Mouse (Mus musculus) myocyte (in vitro differentiated cells): ENCODE results near the gene Nsmf.

Experiments used
- CEBPB ChIP-seq: IDR thresholded peaks from 2 replicates; pipeline ENCODE4 v1.6.1; 2011; ENCODE audit warnings: mild to moderate bottlenecking, moderate library complexity; ENCODE audit not compliant: poor library complexity, insufficient read depth, severe bottlenecking
- E2F4 ChIP-seq: IDR thresholded peaks from one replicate; pipeline ENCODE4 v1.6.1; 2011; ENCODE audit warnings: mild to moderate bottlenecking, control low read depth, moderate library complexity; ENCODE audit not compliant: insufficient read depth
- MAX ChIP-seq: IDR thresholded peaks from one replicate; pipeline ENCODE4 v1.6.1; 2011; ENCODE audit warnings: low read depth, mild to moderate bottlenecking, control low read depth
- MYOD1 ChIP-seq, 3 experiments: IDR thresholded peaks; one replicate each; pipeline ENCODE4 v1.6.1; 2011; ENCODE audit warnings: control low read depth in 2 of 3, low read depth in 2 of 3, mild to moderate bottlenecking in 2 of 3, moderate library complexity in 1 of 3; ENCODE audit not compliant: insufficient read length in 2 of 3, control insufficient read depth in 1 of 3
- MYOG ChIP-seq, 3 experiments: IDR thresholded peaks; one replicate each; pipeline ENCODE4 v1.6.1; 2011; ENCODE audit warnings: control low read depth in 2 of 3, low read depth in 2 of 3, mild to moderate bottlenecking in 2 of 3; ENCODE audit not compliant: insufficient read length in 2 of 3, control insufficient read depth in 1 of 3, insufficient read depth in 1 of 3
- POLR2A ChIP-seq: IDR thresholded peaks from one replicate; pipeline ENCODE4 v1.6.1; 2011; ENCODE audit warnings: low read depth, mild to moderate bottlenecking, control low read depth, moderate library complexity; ENCODE audit not compliant: insufficient read length
- POLR2AphosphoS2 ChIP-seq: IDR thresholded peaks from one replicate; pipeline ENCODE4 v1.6.1; 2011; ENCODE audit warnings: low read depth, control low read depth; ENCODE audit not compliant: insufficient read length
- SRF ChIP-seq: IDR thresholded peaks from one replicate; pipeline ENCODE4 v1.6.1; 2011; ENCODE audit warnings: low read depth; ENCODE audit not compliant: control insufficient read depth, insufficient read length
- TCF12 ChIP-seq: IDR thresholded peaks from one replicate; pipeline ENCODE4 v1.6.1; 2011; ENCODE audit warnings: mild to moderate bottlenecking, control low read depth; ENCODE audit not compliant: poor library complexity, insufficient read depth, severe bottlenecking
- USF1 ChIP-seq: IDR thresholded peaks from one replicate; pipeline ENCODE4 v1.6.1; 2011; ENCODE audit warnings: low read depth, mild to moderate bottlenecking, control low read depth, moderate library complexity

DNA sequence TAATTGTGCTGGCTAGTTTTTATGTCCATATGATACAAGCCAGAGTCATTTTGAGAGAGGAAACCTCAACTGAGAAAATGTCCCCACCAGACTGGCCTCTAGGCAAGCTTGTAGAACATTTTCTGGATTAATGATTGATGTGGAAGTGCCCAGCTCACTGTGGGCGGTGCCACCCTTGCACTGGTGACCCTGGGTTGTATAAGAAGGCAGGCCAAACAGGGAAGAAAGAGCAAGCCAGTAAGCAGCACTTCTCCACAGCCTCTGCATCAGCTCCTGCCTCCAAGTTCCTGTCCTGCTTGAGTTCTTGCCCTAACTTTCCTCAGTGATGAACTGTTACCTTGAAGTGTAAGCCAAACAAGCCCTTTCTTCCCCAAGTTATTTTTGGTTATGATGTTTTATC is 24.8 kb downstream of the Nsmf start:
- TF ChIP-seq MAX (no peak), E2F4 (no peak), POLR2A (no peak), USF1 (no peak), POLR2AphosphoS2 (no peak), MYOG (IDR thresholded peaks at IDR 0.05; ENCODE audit: control insufficient read depth in 1 of 3, insufficient read depth in 1 of 3, insufficient read length in 2 of 3, low read depth in 2 of 3) (no peak), TCF12 (no peak), SRF (no peak), MYOD1 (IDR thresholded peaks at IDR 0.05; ENCODE audit: control insufficient read depth in 1 of 3, insufficient read length in 2 of 3, low read depth in 2 of 3) (no peak), CEBPB (no peak)
